Mouse (Mus musculus) liver, adult (tissue): ENCODE data around the gene Vwf.

Experiments
- GATA4 ChIP-seq: IDR thresholded peaks from 2 replicates; pipeline ENCODE4 v1.6.1; 2014; ENCODE audit warnings: mild to moderate bottlenecking, low read length; ENCODE audit not compliant: insufficient replicate concordance

The Vwf gene

GRCm38 (mm10) chr6:125533104-125533650, 13.4 kb upstream of the Vwf start:
- no peak for TF ChIP-seq GATA4

GRCm38 (mm10) chr6:125534990-125535389, 11.6 kb upstream of the Vwf start:
- peak; percentile 33; the same call in 1 of the 2 replicates for TF ChIP-seq GATA4

GRCm38 (mm10) chr6:125538469-125538868, 8.1 kb upstream of the Vwf start:
- TF ChIP-seq GATA4 = no peak

GRCm38 (mm10) chr6:125539423-125539822, 7.2 kb upstream of the Vwf start:
- no peak for TF ChIP-seq GATA4

GRCm38 (mm10) chr6:125540199-125540598, 6.4 kb upstream of the Vwf start:
- no peak for TF ChIP-seq GATA4

- no peak for TF ChIP-seq GATA4
These were observed 5.7 kb upstream of the Vwf start for GRCm38 (mm10) chr6:125540826-125541225.

- no peak for TF ChIP-seq GATA4
These were observed 5.3 kb upstream of the Vwf start for GRCm38 (mm10) chr6:125541296-125541695.

GRCm38 (mm10) chr6:125548406-125548805, 1.8 kb downstream of the Vwf start:
- TF ChIP-seq GATA4 = no peak

GRCm38 (mm10) chr6:125550172-125550571, 3.6 kb downstream of the Vwf start:
- no peak for TF ChIP-seq GATA4

GRCm38 (mm10) chr6:125552760-125553159, 6.2 kb downstream of the Vwf start:
- TF ChIP-seq GATA4 = peak; percentile 69; the same call in 1 of the 2 replicates

GRCm38 (mm10) chr6:125553551-125553950, 7.0 kb downstream of the Vwf start:
- no peak for TF ChIP-seq GATA4

GRCm38 (mm10) chr6:125558831-125559230, 12.3 kb downstream of the Vwf start:
- no peak for TF ChIP-seq GATA4

- no peak for TF ChIP-seq GATA4
These were observed 14.5 kb downstream of the Vwf start for GRCm38 (mm10) chr6:125561031-125561430.

- no peak for TF ChIP-seq GATA4
These were observed 14.9 kb downstream of the Vwf start for GRCm38 (mm10) chr6:125561521-125561920.

- TF ChIP-seq GATA4 = no peak
These were observed 18.3 kb downstream of the Vwf start for GRCm38 (mm10) chr6:125564812-125565281.

- TF ChIP-seq GATA4 = no peak
These were observed 18.8 kb downstream of the Vwf start for GRCm38 (mm10) chr6:125565326-125565725.

- no peak for TF ChIP-seq GATA4
These were observed 20.1 kb downstream of the Vwf start for GRCm38 (mm10) chr6:125566656-125567055.
